Mouse (Mus musculus) cortical plate, adult 2 months (tissue): Measurements from ENCODE around the gene Ehd2.

Experiments
- CTCF ChIP-seq: fragments of 200-500 bp; IDR thresholded peaks from 2 replicates; pipeline ENCODE4 v1.5.1; 2011; ENCODE audit warnings: mild to moderate bottlenecking, control low read depth, low read length; ENCODE audit not compliant: insufficient read depth; ENCODE audit errors: extremely low read depth
- POLR2A ChIP-seq: fragments of 200-500 bp; IDR thresholded peaks from 2 replicates; pipeline ENCODE4 v1.6.1; 2011; ENCODE audit warnings: mild to moderate bottlenecking, low read length, control low read depth; ENCODE audit not compliant: insufficient read depth; ENCODE audit errors: extremely low read depth

GRCm38 (mm10) chr7:15991764-15992163 is 24.4 kb upstream of the Ehd2 start:
- TF ChIP-seq CTCF, result no peak
- TF ChIP-seq POLR2A, result no peak
